Mouse (Mus musculus) fat pad, adult 2 months (tissue): Measurements from ENCODE around the gene St6gal1.

Experiments
- DNase-seq: peaks from one replicate; pipeline ENCODE4 v3.0.0-alpha.2; 2011; ENCODE audit warnings: low read depth, low spot score; ENCODE audit errors: extremely low read depth

St6gal1 gene

DNA sequence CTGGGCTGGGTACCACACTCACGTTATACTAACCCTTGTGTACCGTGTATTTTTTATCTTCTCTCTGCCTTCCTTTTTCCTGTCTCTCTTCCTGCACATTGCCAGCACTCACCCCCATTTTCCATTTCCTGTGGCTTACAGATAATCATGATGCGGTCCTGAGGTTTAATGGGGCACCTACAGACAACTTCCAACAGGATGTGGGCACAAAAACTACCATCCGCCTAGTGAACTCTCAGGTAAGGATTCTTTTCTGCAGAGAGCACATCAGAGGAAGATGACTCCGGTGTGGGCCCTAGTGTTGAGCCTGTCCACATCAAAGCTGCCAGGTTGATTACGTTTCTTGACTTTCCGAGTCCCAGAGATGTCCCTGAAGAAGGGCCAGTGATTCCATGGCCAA is 103.7 kb downstream of the St6gal1 start:
- DNase-seq, result no peak

DNA sequence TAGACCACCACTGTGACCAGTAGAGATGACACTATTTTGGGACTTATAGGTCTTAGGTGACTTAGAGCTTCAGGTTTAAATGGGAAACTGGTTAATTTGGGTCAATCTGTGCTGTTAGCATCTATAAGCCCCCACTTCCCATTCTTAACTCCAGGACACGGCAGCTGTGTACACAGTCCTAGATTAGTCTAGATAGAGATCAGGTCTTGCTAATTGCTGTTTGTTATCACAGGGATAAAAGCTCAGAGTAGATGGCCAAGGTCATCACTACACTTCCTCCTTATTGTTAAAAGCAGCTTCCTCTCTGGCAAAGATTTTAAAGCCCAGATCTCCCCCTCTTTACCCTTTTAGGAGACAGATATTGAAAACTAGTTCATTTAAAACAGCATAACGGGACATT is 107.6 kb downstream of the St6gal1 start:
- DNase-seq, result no peak

DNA sequence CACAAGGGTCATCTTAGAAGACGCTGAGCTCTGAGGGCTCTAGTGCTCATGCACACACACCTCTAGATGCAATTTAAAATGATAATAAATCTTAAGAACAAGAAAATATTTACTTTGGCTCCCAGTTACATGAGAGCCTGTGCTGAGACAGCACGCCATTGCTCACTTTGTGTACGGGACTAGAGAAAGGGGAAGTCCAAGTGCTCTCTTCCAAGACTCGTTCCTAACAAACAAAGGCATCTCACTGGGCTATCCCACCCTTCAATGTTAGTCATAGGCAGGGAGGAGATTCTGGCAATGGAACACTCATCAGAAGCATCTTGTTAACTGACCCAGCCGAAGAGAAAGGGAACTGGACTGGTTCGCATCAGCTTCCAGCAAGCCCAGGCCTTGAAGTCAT is 108.1 kb downstream of the St6gal1 start:
- no peak for DNase-seq

DNA sequence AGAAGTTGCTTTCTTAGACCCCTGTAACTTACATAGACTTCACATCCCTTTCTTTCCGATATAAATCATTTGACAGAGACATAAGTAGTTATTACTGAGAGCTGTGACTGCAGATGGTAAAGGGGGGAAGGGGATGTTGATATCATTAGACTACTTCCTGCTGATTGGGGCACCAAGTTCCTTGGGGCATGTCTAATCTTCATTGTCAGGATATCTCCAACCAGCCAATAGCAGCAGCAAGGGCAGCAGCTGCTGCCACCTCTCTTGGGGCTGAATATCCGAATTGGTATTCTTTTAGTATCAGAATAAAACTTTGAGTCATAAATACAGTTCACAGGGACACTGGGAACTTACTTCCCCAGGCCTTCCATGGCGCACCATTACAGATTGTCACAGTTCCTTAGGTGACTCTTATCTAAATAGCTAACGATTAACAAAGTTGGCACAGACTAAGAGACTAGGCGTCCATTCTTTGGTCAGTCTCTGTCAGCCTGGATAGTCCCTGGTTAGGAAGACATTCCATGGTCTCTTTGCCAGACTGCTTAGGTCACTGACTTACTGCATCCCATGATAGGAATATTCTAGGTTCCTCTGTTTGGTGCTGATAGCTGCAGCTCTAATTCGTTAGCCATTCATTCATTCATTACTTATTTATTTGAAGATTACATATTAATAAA is 109.5 kb downstream of the St6gal1 start:
- no peak for DNase-seq

DNA sequence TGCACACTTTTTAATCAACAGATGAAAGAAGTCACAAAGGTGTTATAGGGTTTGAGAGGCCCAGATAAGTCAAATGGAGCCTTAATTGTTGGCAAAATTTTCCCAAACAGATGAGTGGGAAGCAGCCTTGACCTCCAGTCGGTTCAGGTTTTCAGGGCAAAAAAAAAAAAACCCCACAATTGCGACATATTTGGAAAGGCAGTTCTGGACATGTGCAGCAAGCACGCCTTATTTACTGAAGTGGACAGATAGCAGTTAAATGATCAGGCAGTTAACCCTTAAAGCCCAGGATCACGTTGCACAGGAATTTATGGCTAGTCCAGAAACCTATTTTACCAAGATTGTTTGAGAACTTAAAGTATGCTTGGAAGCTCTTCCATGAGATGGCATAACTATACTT is 112.8 kb downstream of the St6gal1 start:
- DNase-seq, result no peak

DNA sequence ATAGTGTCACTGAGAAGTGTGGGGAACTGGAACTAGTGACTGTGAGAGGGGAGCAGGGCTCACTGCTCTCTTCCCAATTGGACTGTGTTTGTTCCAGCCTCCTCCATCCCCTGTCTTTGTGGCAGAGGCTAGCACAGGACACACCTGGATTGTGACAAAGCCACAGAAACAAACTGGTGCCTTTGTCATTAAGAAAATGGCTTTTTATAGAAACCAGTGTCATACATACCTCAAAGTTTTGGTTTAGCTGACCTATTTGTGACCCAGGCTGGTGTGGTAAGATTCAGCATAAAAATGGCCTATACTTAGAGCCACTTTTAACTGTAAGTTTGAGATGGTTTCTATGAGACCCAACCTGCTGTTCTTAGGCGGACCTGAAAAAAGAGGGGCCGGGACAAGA is 116.7 kb downstream of the St6gal1 start:
- no peak for DNase-seq

DNA sequence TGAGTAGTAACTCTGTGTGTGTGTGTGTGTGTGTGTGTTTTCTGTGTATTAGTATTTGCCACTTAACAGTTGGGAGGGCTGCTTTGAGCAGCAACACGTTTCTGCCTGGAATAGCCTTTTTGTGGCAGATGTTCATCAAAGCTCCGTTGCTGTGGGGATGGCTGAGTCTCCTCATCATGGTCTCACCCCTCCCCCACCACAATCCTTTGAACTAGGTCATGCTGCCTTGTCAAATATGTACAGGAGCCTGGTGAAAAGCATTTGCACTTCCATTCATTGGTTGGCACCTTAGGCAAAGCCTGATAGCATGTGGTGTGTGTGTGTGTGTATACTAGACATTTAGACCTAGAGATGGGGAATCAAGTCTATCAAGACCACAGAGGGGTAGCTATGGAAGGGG is 126.3 kb downstream of the St6gal1 start:
- DNase-seq, result no peak

DNA sequence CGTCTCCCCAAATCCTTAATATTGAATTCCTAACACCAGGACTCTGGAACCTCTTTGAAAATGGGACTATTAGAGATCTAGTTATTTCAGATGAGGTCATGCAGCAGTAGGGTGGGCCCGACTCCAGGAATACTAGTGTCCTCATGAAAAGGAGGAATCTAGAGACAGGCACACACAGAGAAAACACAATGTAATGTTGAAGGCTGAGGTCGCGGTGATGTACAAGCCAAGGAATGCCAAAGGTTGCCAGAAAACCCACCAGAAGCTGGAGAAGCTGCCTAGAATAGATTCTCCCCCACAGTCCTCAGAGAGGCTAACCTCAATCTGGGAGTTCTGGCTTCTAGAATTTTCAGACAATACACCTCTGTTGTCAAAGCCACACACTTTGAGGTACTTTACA is 136.5 kb downstream of the St6gal1 start:
- no peak for DNase-seq

DNA sequence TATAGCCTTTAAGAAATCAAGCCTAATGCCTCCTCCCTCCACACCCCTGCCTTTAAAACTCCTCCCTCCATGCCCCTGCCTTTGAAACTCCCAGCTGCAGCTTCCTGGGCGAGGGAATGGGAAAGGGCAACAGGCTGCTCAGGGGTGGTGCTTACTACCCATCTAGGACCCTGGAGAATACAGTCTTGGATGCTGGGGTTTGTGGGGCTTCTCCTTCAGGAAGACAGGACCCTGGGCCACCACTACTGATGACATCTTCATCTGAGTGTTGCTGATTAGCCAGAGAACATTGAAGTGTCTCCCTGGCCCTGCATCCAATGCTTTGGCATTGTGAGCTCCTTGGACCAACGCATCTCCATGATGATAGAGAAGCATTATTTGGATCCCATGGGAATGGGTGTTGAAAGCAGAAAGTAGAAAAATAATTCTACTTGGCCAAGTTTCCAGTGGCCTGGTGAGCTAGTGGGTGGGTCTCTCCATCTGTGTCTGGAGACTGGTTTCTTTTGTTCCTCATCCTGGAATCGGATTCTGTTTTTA is 137.0 kb downstream of the St6gal1 start:
- no peak for DNase-seq

DNA sequence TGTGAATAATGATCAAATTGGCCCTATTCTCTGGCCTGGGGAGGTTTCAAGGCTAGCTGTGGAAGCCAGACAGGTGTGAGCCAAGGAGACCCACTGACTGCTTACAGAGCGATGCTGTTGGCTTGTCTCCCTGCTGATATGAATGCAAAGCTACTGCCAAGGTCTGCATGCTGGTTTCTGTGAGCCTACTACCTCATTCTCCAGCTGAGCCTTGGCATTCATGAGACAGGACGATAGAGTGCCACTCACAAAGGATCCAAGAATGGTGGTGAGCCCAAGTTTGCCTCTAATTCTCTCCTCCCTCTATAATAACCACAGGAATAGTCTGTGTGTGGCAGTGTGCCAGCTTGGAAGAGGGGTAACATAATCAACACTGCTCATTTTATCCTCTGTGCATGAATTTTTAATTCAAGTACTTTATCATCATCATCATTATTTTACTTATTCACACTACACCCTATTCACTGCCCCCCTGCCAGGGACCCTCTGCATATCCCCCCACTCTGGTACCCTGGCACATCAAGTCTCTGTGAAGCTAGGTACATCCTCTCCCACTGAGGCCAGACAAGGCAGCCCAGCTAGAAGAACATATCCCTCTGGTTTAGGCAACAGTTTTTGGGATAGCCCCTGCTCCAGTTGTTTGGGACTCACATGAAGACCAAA is 139.9 kb downstream of the St6gal1 start:
- no peak for DNase-seq

DNA sequence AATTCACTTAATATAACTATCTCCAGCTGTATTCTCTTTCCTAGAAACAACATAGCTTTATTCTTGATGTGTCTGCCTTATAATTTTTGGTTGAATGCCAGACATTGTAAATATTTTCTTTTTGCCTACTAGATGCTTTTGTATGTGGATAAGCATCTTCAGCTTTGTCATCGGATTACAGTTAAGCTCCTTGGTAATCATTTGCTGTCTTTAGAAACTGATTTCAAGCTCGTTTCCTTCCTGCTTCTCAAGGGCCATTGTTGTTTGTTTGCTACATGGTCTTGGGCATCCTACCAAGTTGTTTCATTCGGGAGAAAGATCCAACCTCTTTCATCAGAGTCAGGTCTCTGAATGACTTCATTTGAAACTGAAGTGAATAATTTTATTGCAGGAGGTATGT is 144.6 kb downstream of the St6gal1 start:
- no peak for DNase-seq

DNA sequence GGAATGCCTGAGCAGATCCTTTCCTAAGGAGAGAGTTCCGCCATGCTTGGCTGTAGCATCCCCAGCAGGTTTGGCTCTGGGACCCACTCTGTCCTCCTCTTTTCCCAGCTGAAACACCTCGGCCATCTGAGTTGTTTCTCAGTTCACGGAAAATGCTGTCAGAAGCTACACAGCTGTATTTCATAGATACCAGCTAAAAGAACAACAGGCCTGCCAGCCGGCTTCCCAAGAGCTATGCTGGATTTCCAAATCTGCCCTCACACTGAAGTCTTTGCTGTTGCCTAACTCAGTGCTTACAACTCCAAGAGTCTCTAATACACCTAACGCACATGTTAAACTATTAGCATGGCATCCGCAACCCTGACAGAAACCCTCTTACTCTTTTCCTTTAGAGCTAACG is 146.2 kb downstream of the St6gal1 start:
- DNase-seq, result no peak

DNA sequence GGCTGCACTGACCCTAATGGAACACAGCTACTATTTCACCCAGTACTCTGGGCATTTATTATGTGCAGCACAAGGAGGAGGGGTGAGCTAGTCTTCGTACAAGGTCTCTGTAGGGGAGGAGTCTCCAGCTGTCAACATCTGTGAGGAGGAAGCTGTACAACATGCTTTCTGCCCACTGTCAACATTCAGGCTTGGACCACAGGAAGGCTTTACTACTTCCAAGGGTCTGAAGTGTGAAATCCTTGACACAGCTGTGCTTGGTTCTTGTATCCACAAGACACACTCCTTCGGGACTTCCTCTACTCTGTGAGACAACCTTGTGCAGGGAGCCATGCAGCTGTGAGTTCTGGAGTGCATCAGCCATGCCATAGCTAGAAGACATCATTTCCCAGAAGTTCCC is 147.8 kb downstream of the St6gal1 start:
- DNase-seq, result no peak

DNA sequence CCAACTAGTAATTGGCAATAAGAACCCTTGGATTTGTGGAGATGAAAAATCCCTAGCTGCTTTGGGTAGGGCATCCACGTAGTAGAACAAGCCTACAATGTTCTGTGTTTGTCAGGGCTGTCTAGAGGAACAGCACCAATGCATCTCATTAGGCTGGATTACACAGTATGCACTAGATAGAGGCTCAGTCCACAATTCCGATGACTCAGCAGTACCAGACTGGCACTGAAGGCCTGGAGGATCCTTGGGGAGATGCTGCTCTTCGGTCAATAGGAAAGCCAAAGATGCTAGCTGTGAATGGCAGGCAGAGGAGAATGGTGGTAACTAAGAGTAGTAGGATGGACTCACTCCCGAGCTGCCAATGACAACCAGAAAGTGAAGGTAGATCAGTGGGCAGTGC is 149.5 kb downstream of the St6gal1 start:
- DNase-seq, result no peak

DNA sequence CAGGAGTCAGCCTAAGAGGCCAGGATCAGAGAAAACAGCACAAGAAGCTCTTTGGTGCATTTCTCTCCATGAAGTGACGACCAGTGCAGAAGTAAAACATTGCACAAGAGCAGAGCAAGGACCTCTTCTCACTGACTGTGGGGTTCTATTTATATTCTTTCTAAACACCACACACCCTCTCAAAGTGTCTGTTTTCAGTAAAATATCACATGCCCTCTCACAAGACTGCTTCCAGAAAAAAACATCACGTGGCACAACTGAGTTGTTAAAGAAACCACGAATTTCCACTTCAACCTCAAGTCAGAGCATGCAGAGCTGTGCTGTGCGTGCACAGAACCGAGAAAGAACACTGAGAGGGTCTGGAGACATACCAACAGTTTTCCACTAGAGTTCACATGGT is 150.4 kb downstream of the St6gal1 start:
- no peak for DNase-seq

DNA sequence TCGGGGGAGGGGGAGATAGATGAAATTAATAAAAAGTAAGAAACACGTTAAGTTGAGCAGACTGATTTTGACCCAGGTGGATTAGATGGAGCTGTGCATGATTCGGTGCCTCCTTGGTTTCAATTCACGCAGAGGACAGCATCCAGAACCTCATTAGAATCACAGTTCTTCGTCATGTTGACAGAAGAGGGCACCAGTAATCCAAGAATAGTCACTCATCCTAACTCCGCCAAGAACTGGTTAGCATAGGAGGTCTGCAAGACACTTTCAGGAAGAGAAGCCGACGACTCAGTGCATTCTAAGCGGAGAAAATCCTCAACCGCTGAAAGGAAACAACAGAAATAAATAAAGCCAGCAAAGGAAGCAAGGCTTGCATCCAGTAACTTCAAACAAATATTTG is 151.6 kb downstream of the St6gal1 start:
- no peak for DNase-seq

DNA sequence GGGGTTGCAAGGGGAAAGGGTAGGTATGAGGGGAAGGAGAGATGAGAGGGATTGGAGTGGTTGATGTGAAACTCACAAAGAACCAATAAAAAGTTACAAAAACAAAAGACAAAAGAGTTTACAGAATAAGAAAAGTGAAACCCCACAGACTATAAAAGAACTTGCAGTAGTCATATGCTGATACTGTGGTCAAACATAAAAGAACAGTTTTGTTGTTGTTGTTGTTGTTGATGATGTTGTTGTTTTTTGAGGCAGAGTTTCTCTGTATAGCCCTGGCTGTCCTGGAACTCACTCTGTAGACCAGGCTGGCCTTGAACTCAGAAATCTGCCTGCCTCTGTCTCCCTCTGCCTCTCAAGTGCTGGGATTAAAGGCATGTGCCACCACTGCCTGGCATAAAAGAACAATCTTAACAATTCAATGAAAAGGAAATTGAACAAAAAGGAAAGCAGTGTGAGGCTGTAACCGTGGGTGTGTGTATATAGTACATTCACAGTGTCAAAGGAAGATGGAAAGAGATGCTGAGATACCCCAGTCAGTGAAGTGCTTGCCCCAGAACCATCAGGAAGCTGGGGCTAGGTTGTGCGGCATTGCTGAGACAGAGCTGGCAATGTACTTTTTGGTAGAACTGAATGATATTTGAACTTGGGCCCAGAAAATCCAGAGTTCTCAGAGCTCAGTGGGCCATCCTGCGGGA is 155.1 kb downstream of the St6gal1 start:
- DNase-seq, result no peak

DNA sequence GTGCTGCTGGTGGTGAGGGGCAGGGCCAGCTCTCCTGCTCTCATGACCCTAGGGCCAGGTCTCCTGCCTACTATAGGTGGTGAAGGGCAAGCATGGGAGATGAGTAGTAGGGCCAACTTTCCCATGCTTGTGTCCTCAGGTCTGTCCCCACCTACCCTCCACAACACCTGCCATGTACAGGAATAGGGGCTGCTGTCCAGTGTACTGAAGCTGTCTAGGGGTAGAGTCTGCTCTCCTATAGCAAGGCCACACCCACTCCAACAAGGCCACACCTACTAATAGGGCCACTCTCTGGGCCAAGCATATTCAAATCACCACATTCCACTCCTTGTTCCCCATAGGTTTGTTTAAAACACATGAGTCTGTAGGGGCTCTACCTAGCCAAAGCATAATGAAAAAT is 159.8 kb downstream of the St6gal1 start:
- DNase-seq, result no peak

DNA sequence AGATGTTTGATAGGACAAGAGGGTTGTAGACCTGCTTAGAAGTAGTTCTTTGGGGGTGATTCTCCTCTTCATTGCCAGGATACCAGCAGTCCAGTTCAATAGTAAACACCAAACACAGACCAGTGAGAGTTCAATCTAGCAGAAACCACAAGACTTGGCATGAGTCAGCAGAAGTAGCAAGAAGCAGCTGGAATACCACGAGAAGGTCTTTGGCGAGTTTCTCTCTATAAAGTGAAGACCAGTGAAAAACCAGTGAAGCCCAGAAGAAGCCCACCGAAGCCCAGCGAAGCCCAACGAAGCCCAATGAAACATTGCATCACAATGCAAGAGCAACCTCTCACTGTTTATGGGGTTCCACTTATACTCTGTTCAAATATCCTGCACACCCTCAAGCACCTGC is 173.4 kb downstream of the St6gal1 start:
- no peak for DNase-seq

DNA sequence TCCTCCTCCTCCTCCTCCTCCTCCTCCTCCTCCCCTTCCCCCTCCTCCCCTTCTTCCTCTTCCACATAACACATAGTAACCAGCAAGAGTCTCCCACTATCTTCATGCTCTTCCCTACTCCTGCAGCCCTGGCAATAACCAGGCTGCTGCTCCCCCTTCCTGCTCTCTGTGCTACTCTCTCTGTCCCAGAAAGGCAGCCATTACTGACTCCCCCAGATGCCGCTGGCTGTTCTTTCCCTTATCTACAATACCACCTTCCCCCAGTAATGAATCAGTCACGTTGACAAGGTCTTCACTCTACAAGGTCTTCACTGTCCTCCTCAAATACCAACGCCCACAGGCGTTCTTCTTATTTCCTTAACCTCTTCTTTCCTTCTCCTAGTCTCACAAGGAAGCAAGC is 176.9 kb downstream of the St6gal1 start:
- no peak for DNase-seq

DNA sequence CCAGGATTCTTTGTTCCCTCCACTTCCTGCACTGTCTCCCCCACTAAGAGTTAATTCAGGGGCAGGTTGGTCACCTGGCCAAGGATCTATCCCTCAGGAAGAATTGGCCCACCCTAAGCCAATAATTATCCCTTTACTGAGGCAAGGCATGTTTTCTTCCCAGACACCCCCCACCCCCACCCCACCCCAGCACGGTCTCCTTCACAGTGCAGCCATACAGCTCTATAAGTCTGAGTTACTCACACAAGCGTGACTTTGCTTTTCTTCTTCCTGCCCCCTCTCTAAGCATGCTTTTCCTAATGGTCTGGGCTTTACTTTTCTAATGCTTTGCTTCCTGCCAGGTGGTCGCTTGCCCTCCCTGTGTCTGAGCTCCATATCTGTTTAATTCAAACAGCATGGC is 177.4 kb downstream of the St6gal1 start:
- DNase-seq, result no peak
